Mouse (Mus musculus) ES-E14 (cell line): ENCODE measurements around the gene Glod4. TPM values are rescaled to one million over a fixed set of nuclear protein-coding genes. Genes with fewer than 3 reads are reported as not detected.

ENCODE experiments used
- DNase-seq: peaks from one replicate; pipeline ENCODE4 v3.0.0-alpha.2; 2013; ENCODE audit warnings: low read depth, low spot score
- H3K27ac ChIP-seq: 2 replicates; pipeline ENCODE4 v1.5.1; 2012; ENCODE audit warnings: low read depth, mild to moderate bottlenecking, low read length, moderate library complexity, mixed read lengths; ENCODE audit not compliant: poor library complexity, insufficient read depth, severe bottlenecking
- H3K36me3 ChIP-seq: 2 replicates; pipeline ENCODE4 v1.6.1; 2012; ENCODE audit warnings: mild to moderate bottlenecking, low read length, moderate library complexity, mixed read lengths; ENCODE audit not compliant: control insufficient read depth, poor library complexity, insufficient read depth, severe bottlenecking
- H3K4me1 ChIP-seq, 2 experiments: fragments of 150-350 bp in 1 of 2; sonication (generic) in 1 of 2; 2 replicates each; pipeline ENCODE4 v1.6.1; 2012; ENCODE audit warnings: low read length in 2 of 2, mild to moderate bottlenecking in 1 of 2, mixed read lengths in 1 of 2; ENCODE audit not compliant: control insufficient read depth in 2 of 2, insufficient read depth in 2 of 2, poor library complexity in 1 of 2
- H3K4me3 ChIP-seq, 2 experiments: fragments of 150-350 bp in 1 of 2; sonication (generic) in 1 of 2; 2 replicates each; pipeline ENCODE4 v1.5.1; 2012; ENCODE audit warnings: low read length in 2 of 2, low read depth in 1 of 2, mild to moderate bottlenecking in 1 of 2, mixed read lengths in 1 of 2; ENCODE audit not compliant: insufficient read depth in 1 of 2, poor library complexity in 1 of 2, severe bottlenecking in 1 of 2
- H3K9ac ChIP-seq: 2 replicates; pipeline ENCODE4 v1.6.1; 2012; ENCODE audit warnings: low read depth, mild to moderate bottlenecking, low read length, mixed read lengths; ENCODE audit not compliant: poor library complexity, insufficient read depth, severe bottlenecking
- H3K9me3 ChIP-seq: fragments of 150-350 bp; sonication (generic); 2 replicates; pipeline ENCODE4 v1.6.1; 2012; ENCODE audit warnings: low read depth, mild to moderate bottlenecking, low read length; ENCODE audit not compliant: control insufficient read depth, insufficient read depth
- CHD2 ChIP-seq: IDR thresholded peaks from 2 replicates; pipeline ENCODE4 v1.6.1; 2014; ENCODE audit warnings: mild to moderate bottlenecking, low read depth, low read length, inconsistent platforms
- HCFC1 ChIP-seq: IDR thresholded peaks from 2 replicates; pipeline ENCODE4 v1.6.1; 2012; ENCODE audit warnings: low read length, inconsistent platforms, borderline replicate concordance; ENCODE audit not compliant: insufficient read depth
- MAFK ChIP-seq: IDR thresholded peaks from 2 replicates; pipeline ENCODE4 v1.6.1; 2014; ENCODE audit warnings: mild to moderate bottlenecking, low read depth, low read length, inconsistent platforms; ENCODE audit not compliant: insufficient read depth
- ZC3H11A ChIP-seq: IDR thresholded peaks from 2 replicates; pipeline ENCODE4 v1.6.1; 2012; ENCODE audit warnings: low read depth, mild to moderate bottlenecking, inconsistent platforms, low read length, borderline replicate concordance
- ZNF384 ChIP-seq: IDR thresholded peaks from 2 replicates; pipeline ENCODE4 v1.6.1; 2012; ENCODE audit warnings: low read depth, low read length, inconsistent platforms
- in situ Hi-C, 2 experiments: fragments of 600-800 bp; cut with MboI; formaldehyde crosslinking; loops; one replicate each; pipeline ENCODE4 v1.15.1; 2025; ENCODE audit warnings: low sequenced_read_pairs in 2 of 2, inconsistent platforms in 1 of 2; ENCODE audit not compliant: unreplicated experiment in 2 of 2
- total RNA-seq: library from RNA; depleted of rRNA; stranded (reverse); fragments of 300-350 nt; gene quantifications from 2 replicates; pipeline ENCODE4 v1.2.3, GENCODE M21; 2012

Glod4 gene
- total RNA-seq, 1 experiment: 65.5 TPM

DNA sequence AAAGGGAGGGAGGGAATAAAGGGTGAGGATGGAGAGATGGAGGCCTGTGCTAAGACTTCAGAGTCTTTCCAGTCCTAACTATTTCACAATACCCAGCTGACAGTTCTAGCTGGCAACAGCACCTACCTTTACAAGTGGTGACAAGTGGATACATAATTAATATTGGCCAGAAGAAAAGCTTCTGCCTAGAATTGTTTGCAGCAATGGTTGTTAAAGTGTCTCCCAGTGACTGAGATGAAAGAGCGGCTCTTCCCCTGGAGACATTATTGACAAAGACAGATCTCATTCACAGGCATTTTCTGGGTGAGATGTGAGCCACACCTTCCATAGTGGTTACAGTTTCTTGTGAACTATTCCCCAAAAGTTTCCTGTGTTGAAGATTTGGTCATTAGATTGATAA is 120.0 kb downstream of the Glod4 start:
- H3K36me3 ChIP-seq: no peaks in the 10 kb centered on the region
- no peak for TF ChIP-seq HCFC1
- TF ChIP-seq CHD2: no peak
- no peak for TF ChIP-seq MAFK
- no peak for TF ChIP-seq ZC3H11A
- TF ChIP-seq ZNF384: no peak
- no peak overlapping the region for H3K27ac ChIP-seq
- in situ Hi-C loops: no loop called here
- no peaks in the 10 kb centered on the region for H3K4me1 ChIP-seq
- H3K9ac ChIP-seq: no peak overlapping the region
- no peaks in the 10 kb centered on the region for H3K9me3 ChIP-seq
- no peak overlapping the region for H3K4me3 ChIP-seq
- DNase-seq: no peak

DNA sequence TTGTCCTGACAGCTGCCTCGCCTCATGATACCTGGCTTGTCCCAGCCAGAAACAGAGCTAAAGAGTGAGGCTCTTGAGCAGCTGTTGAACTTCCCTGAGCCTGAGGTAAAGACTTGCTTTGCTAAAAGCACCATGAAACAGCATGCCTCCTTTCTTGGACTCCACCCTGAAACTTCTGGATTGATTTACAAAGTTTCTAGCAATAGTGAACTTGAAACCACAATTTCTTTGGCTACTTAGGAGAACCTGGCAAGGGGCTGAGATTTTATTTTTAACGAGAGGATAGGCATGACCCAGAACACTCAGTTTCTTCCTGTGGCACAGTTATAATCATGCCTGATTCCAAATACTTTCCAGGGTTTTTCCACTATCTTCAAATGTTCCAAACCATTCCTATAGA is 121.0 kb downstream of the Glod4 start:
- DNase-seq: no peak
- Histone ChIP-seq H3K36me3 (no peaks in the 10 kb centered on the region), H3K4me3 (no peak overlapping the region), H3K9ac (no peak overlapping the region), H3K9me3 (no peaks in the 10 kb centered on the region), H3K4me1 (no peaks in the 10 kb centered on the region), H3K27ac (no peak overlapping the region)
- in situ Hi-C loops: no loop called here
- TF ChIP-seq CHD2: no peak
- TF ChIP-seq ZC3H11A: no peak
- TF ChIP-seq MAFK: no peak
- no peak for TF ChIP-seq ZNF384

DNA sequence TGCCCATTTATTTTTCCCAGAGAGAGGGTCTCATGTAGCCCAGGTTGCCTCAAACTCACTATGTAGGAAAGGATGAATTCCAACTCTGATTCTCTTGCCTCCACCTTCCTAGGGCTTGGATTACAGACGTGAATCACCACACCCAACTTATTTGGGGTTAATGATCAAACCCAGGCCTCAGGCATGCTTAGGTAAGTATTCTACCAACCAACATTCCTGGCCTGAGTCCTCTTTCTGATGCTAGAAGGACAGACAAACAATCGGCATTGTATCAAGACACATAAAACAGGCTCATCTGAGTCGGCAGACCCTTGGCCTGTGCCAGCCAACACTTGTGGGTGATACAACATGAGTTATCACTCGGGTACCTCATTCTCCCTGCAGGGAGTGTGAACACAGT is 122.4 kb downstream of the Glod4 start:
- H3K9me3 ChIP-seq: no peaks in the 10 kb centered on the region
- DNase-seq: no peak
- no peak for TF ChIP-seq HCFC1
- TF ChIP-seq ZNF384: no peak
- TF ChIP-seq CHD2: no peak
- no peak for TF ChIP-seq ZC3H11A
- TF ChIP-seq MAFK: no peak
- H3K9ac ChIP-seq: no peak overlapping the region
- no peak overlapping the region for H3K4me3 ChIP-seq
- in situ Hi-C loops: no loop called here
- no peaks in the 10 kb centered on the region for H3K4me1 ChIP-seq
- no peaks in the 10 kb centered on the region for H3K36me3 ChIP-seq
- no peak overlapping the region for H3K27ac ChIP-seq

DNA sequence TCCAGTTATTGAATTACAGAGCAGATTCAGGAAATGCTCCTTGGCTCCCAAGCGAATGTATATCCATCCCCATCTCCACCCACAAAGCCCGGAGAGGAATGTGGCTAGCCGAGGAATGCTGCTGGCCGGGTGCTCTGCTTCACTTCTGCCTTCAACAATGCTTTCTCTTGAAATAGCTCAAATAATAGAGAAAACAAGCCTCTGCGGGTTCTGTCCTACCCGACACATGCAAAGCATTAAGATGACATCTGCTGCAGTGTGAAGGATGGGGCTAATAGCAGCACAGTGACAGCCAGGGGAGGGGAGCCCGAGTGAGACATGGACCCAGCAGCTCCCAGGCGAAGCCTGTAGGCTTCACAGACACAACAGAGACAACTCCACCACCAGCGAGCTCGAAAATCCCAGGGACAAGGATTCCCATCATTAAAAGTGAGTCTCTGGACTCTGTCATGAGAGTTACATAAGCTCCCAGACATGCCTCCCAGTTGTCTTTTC is 123.1 kb downstream of the Glod4 start:
- Histone ChIP-seq H3K36me3 (no peaks in the 10 kb centered on the region), H3K4me3 (no peak overlapping the region), H3K9ac (no peak overlapping the region), H3K9me3 (no peaks in the 10 kb centered on the region), H3K27ac (no peak overlapping the region), H3K4me1 (no peaks in the 10 kb centered on the region)
- DNase-seq: no peak
- in situ Hi-C loops: no loop called here
- TF ChIP-seq ZNF384 (no peak), MAFK (no peak), CHD2 (no peak), HCFC1 (no peak), ZC3H11A (no peak)

DNA sequence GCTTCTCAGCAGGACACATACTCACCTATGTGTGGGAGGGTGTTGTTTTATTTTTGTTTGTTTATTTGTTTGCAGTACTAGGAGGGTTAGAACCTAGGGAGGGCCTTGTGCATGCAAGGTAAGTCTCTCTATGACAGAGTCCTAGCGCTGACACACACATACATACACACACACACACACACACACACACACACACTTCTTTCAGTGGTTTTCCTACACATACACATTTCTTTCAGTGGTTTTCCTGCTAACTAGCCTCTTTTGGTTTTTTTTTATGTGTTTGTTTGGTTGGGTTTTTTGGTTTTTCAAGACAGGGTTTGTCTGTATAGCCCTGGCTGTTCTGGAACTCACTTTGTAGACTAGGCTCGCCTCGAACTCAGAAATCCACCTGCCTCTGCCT is 133.1 kb downstream of the Glod4 start:
- H3K27ac ChIP-seq: no peak overlapping the region
- in situ Hi-C loops: no loop called here

More for the DNA sequence above, 133.1 kb downstream of the Glod4 start:
- Histone ChIP-seq H3K4me3 (no peak overlapping the region), H3K4me1 (no peaks in the 10 kb centered on the region), H3K9me3 (no peaks in the 10 kb centered on the region), H3K9ac (no peak overlapping the region), H3K36me3 (no peaks in the 10 kb centered on the region; the same call in 1 of the 2 replicates)
- TF ChIP-seq HCFC1 (no peak), MAFK (no peak)
- DNase-seq: no peak
